Mouse (Mus musculus): ENCODE measurements around the gene Ect2. TPM values are rescaled to one million over a fixed set of nuclear protein-coding genes. Genes with fewer than 3 reads are reported as not detected.
A peak's percentile ranks its signal among the peaks of the same experiment; 100 is the strongest.

The Ect2 gene
- total and polyA plus RNA-seq, 3 experiments: 29.9 to 38.9 (median 36.7) TPM

DNA sequence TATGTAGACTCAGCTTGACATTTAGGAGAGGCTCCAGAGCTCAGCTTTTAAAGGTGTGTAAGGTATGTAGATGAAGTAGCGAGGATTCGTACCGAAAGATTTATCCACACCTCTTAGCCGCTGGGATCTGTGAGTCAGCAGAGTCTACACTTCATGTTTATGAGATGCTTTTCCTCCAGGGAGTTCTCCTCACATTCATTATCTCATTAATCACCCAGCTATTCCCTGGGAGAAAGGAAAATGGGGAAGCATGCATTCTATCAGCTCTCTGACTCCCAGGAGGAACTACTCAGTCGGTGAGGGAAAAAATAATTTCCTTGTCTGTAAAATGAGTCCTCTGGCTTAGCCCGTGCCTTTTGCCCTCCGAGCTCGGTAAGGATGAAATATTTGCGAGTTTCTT lies 83.3 kb downstream of the Ect2 start:
- H3K36me3 ChIP-seq (replicated peaks in 1 of 2; ENCODE audit: control insufficient read depth in 1 of 2, insufficient read depth in 1 of 2, low read length in 1 of 2): no peaks in the 10 kb centered on the region
- dilution Hi-C loops (cut with MboI; ENCODE audit: extremely low pct_ligation_motif_present, extremely low pct_unique_long_range_greater_than_20kb, low sequenced_read_pairs) (no loop called here), in situ Hi-C loops (cut with MboI; ENCODE audit: low pct_ligation_motif_present, low pct_unique_long_range_greater_than_20kb, low sequenced_read_pairs) (no loop called here)

DNA sequence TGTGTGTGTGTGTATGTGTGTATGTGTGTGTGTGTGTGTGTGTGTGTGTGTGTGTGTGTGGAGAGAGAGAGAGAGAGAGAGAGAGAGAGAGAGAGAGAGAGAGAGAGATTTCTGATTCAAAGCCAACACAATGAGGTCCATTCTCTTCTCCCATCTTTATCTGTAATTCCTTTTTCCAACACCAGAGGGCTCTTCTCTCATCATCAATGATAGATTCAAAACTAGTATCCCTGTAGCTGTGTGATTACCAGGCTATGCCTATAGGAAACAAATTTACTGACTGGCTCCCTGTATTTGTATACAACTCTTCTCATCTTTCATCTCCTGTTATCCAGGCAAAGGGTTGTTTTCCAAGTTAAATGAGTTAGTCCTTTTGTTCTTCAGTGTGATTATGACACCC lies 86.5 kb downstream of the Ect2 start:
- in situ Hi-C loops (cut with MboI; ENCODE audit: low pct_ligation_motif_present, low pct_unique_long_range_greater_than_20kb, low sequenced_read_pairs) (no loop called here), dilution Hi-C loops (cut with MboI; ENCODE audit: extremely low pct_ligation_motif_present, extremely low pct_unique_long_range_greater_than_20kb, low sequenced_read_pairs) (no loop called here)
- H3K79me2 ChIP-seq (replicated peaks; ENCODE audit: control insufficient read depth, extremely low read depth, insufficient read depth, poor library complexity, severe bottlenecking): no peaks in the 10 kb centered on the region
- peak; percentile 46 for DNase-seq (ENCODE audit: extremely low read depth)
- no peak overlapping the region for H3K4me2 ChIP-seq (ENCODE audit: insufficient read depth, low read depth, poor library complexity, severe bottlenecking)
- TF ChIP-seq SMC3 (IDR thresholded peaks at IDR 0.05; ENCODE audit: low read depth, low read length) (peak; percentile 52), SIN3A (IDR thresholded peaks at IDR 0.05; ENCODE audit: low read length) (no peak), MAX (IDR thresholded peaks at IDR 0.05; ENCODE audit: low read length) (no peak), ZMIZ1 (IDR thresholded peaks at IDR 0.05; ENCODE audit: low read depth, low read length) (no peak), CTCF (conservative IDR thresholded peaks at IDR 0.05 in 1 of 2, IDR thresholded peaks at IDR 0.05 in 1 of 2; ENCODE audit: low read depth in 2 of 2, low read length in 2 of 2) (peak; percentile 44 to 60), RAD21 (IDR thresholded peaks at IDR 0.05; ENCODE audit: low read depth, low read length) (peak; percentile 22), TBP (conservative IDR thresholded peaks at IDR 0.05; ENCODE audit: low read depth, low read length) (no peak), GABPA (IDR thresholded peaks at IDR 0.05; ENCODE audit: insufficient replicate concordance, low read depth, low read length) (no peak)
- H3K27me3 ChIP-seq (replicated peaks): no peaks in the 10 kb centered on the region
- H3K9ac ChIP-seq (ENCODE audit: insufficient read depth, low read depth): no peak overlapping the region
- H3K27ac ChIP-seq (ENCODE audit: insufficient read depth, low read depth): no peak overlapping the region
- H3K4me1 ChIP-seq (ENCODE audit: control insufficient read depth in 1 of 2, insufficient read depth in 2 of 2): no peaks in the 10 kb centered on the region
- peaks cover 2% of the 10 kb centered on the region for H3K9me3 ChIP-seq (replicated peaks; ENCODE audit: low read length)
- no peak overlapping the region for H3K4me3 ChIP-seq (replicated peaks in 1 of 3; ENCODE audit: low read depth in 2 of 3, low read length in 2 of 3, poor library complexity in 1 of 3)
- H3K36me3 ChIP-seq (replicated peaks in 1 of 2; ENCODE audit: control insufficient read depth in 1 of 2, insufficient read depth in 1 of 2, low read length in 1 of 2): no peaks in the 10 kb centered on the region

More for the DNA sequence above, 83.3 kb downstream of the Ect2 start:
- Histone ChIP-seq H3K4me3 (replicated peaks in 1 of 3; ENCODE audit: low read depth in 2 of 3, low read length in 2 of 3, poor library complexity in 1 of 3) (no peak overlapping the region), H3K79me2 (replicated peaks; ENCODE audit: control insufficient read depth, extremely low read depth, insufficient read depth, poor library complexity, severe bottlenecking) (no peaks in the 10 kb centered on the region), H3K9me3 (replicated peaks; ENCODE audit: low read length) (no peaks in the 10 kb centered on the region), H3K4me1 (ENCODE audit: control insufficient read depth in 1 of 2, insufficient read depth in 2 of 2) (no peaks in the 10 kb centered on the region), H3K27ac (ENCODE audit: insufficient read depth, low read depth) (no peak overlapping the region), H3K4me2 (ENCODE audit: insufficient read depth, low read depth, poor library complexity, severe bottlenecking) (no peak overlapping the region), H3K27me3 (replicated peaks) (no peaks in the 10 kb centered on the region), H3K9ac (ENCODE audit: insufficient read depth, low read depth) (no peak overlapping the region)
- TF ChIP-seq MXI1 (IDR thresholded peaks at IDR 0.05; ENCODE audit: low read depth, low read length) (no peak), POLR2AphosphoS2 (IDR thresholded peaks at IDR 0.05; ENCODE audit: low read depth, low read length) (no peak), HCFC1 (IDR thresholded peaks at IDR 0.05; ENCODE audit: low read depth, low read length) (no peak), MAFK (IDR thresholded peaks at IDR 0.05; ENCODE audit: insufficient replicate concordance, low read length) (no peak), E2F4 (IDR thresholded peaks at IDR 0.05; ENCODE audit: insufficient replicate concordance, low read depth, low read length) (no peak), MAX (IDR thresholded peaks at IDR 0.05; ENCODE audit: low read length) (no peak), RCOR1 (conservative IDR thresholded peaks at IDR 0.05; ENCODE audit: low read depth, low read length) (no peak), CHD1 (IDR thresholded peaks at IDR 0.05; ENCODE audit: low read depth, low read length) (no peak), ZKSCAN1 (IDR thresholded peaks at IDR 0.05; ENCODE audit: borderline replicate concordance, low read depth, low read length) (no peak), MAZ (IDR thresholded peaks at IDR 0.05; ENCODE audit: low read depth, low read length) (no peak), ETS1 (conservative IDR thresholded peaks at IDR 0.05; ENCODE audit: low read depth, low read length) (no peak), SMC3 (IDR thresholded peaks at IDR 0.05; ENCODE audit: low read depth, low read length) (no peak), JUN (IDR thresholded peaks at IDR 0.05; ENCODE audit: insufficient read depth, low read depth, low read length) (no peak), USF2 (conservative IDR thresholded peaks at IDR 0.05; ENCODE audit: low read depth, low read length) (no peak), SIN3A (IDR thresholded peaks at IDR 0.05; ENCODE audit: low read length) (no peak), TBP (conservative IDR thresholded peaks at IDR 0.05; ENCODE audit: low read depth, low read length) (no peak), PAX5 (IDR thresholded peaks at IDR 0.05; ENCODE audit: low read length) (no peak), EP300 (IDR thresholded peaks at IDR 0.05; ENCODE audit: low read length) (no peak)
- DNase-seq (ENCODE audit: extremely low read depth): no peak

Data from CH12.LX (cell line).